Mouse (Mus musculus): ENCODE measurements around the gene Arsk. TPM values are rescaled to one million over a fixed set of nuclear protein-coding genes. Genes with fewer than 3 reads are reported as not detected.

Arsk gene
- 7.0 and 8.1 TPM in 2 replicates for polyA plus RNA-seq (2015; fragmentation: Nextera tagmentation; extraction: Ambion mirVana)

DNA sequence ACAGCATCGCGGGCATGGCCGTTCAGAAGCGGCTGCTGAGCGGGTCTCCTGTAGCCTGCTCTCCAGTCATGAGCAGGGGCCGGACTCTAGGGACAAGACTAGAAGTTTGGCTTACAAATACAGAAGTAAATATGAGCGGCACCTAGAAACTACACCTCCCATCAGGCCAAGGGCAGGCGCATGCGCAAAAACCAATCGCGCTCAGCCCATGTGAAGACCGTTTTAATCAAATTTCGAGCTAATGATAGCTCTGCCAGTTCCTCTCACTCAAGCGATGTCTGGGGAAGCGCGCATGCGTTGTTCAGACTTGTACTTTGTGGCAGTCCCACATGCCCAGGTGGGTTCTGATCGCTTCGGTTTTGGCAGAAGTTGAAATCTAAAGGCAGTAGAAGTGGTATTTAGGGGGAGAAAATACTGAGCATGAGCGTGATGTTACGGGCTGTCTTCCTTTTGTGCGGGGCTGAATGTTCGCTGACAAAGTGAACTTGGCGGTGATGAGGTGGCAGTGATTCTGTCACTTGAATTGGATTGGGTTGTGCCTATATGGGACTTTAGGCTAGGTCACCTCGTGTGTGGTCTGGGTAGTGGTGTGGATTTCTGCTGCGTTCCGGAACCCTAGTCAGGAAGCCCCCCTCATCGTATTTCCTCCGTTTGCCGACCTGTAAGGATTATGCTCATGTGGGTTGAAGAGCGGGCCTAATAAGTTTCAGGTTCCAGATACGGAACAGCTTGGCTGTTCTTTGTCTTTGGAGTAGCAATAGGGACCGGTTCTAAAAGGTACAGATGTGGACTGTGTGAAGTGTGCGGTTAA, at the start of gene Arsk, which contains the start of gene Ttc37:
Gene Arsk, minus strand, starts transcription at position 168 of the 811 bp plus-strand sequence.
Gene Ttc37, plus strand, starts transcription at position 242 of the 811 bp plus-strand sequence.
- Histone ChIP-seq H3K27me3 (no peaks in the 10 kb centered on the region), H3K9me3 (no peaks in the 10 kb centered on the region), H3K4me1 (peaks cover 7% of the 10 kb centered on the region; the same call in 1 of the 2 replicates), H3K27ac (peak within 1 kb of the TSS; percentile 65), H3K4me3 (peak within 1 kb of the TSS; percentile 59), H3K36me3 (peaks cover 4% of the 10 kb centered on the region; the same call in 1 of the 2 replicates), H3K9ac (peak within 1 kb of the TSS; percentile 49), H3K4me2 (peak within 1 kb of the TSS; percentile 55)
- ATAC-seq (ENCODE audit: borderline replicate concordance, extremely low read depth, low FRiP score, low TSS enrichment) = peak; percentile 97
- under 1% methylated on average over 34 of the region's 34 CpGs for WGBS

DNA sequence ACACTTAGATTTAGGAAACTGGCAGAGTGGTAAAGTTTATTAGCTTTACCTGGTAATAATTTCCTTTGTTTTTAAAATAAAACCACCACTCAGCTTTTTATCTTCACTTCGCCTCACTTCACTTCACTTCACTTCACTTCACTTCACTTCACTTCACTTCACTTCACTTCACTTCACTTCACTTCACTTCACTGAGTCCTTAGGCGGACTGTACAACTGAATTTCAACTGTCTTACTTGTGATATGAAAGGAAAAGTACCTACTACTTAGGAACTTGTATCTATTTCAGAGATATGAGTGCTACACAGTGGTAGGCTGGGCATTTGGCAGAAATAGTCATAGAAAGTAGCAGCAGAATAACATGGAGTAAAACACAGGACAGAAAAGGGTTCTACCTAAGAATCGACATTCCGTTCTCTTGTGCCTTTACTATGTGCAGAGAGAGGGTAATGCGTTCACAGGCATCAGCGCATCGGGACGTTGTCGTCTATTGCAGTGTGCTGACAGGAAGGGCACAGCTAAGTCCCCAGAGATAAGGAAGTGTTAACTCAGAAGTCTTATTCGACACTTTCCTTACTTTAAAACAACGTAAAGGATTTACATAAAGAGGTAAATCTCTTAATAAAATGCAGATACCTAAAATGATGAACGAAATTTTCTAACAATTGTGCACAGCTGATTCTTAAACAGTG, 42.8 kb upstream of the Arsk start:
- no peak for ATAC-seq (ENCODE audit: borderline replicate concordance, extremely low read depth, low FRiP score, low TSS enrichment)
- Histone ChIP-seq H3K9ac (no peak overlapping the region), H3K27me3 (no peaks in the 10 kb centered on the region), H3K4me1 (no peaks in the 10 kb centered on the region), H3K36me3 (peaks cover 23% of the 10 kb centered on the region), H3K4me3 (no peak overlapping the region), H3K27ac (no peak overlapping the region), H3K9me3 (no peaks in the 10 kb centered on the region), H3K4me2 (no peak overlapping the region)
- 86% methylated on average over 12 of the region's 12 CpGs for WGBS

DNA sequence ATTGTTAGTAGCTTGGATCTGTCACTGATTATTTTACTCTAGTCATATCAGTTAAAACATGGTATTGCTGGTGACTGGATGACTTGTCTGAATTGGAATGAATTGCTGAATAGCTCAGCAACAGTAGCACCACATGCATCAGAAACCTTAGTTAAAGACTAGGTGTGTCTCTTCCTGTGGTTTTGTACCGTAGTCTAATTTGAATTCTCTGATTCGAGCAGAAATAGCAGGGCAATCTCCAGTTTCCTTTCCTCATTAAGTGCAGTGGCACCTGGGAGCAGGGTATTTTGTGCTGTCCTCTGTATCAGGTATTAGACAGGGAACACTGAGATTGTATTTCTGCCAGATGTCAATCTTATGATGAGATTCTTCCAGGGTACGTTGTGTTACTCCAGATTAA, 40.4 kb upstream of the Arsk start:
- no peaks in the 10 kb centered on the region for H3K4me1 ChIP-seq
- H3K9ac ChIP-seq = no peak overlapping the region
- H3K9me3 ChIP-seq = no peaks in the 10 kb centered on the region
- WGBS = 84% methylated on average over 3 of the region's 3 CpGs
- H3K27me3 ChIP-seq = no peaks in the 10 kb centered on the region
- H3K36me3 ChIP-seq = peaks cover 33% of the 10 kb centered on the region
- no peak overlapping the region for H3K4me3 ChIP-seq
- ATAC-seq (ENCODE audit: borderline replicate concordance, extremely low read depth, low FRiP score, low TSS enrichment) = no peak
- no peak overlapping the region for H3K4me2 ChIP-seq
- H3K27ac ChIP-seq = no peak overlapping the region

DNA sequence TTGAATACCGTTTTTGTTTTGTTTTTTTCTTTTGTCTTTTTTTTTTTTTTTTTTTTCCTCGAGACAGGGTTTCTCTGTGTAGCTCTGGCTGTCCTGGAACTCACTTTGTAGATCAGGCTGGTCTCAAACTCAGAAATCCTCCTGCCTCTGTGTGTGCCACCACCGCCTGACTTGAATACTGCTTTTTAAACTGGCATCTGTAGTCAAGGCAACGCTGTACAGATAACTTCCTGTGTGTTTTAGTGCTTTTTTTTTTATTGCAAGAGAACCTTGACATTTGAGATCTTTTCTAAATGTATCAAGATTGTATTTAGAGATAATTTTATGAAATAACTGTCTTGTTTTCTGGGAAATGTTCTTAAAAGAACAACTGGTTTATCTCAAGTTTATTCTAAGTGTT, 34.0 kb upstream of the Arsk start:
- Histone ChIP-seq H3K4me1 (no peaks in the 10 kb centered on the region), H3K27me3 (no peaks in the 10 kb centered on the region), H3K9ac (no peak overlapping the region), H3K4me3 (no peak overlapping the region), H3K36me3 (peaks cover 37% of the 10 kb centered on the region), H3K9me3 (no peaks in the 10 kb centered on the region), H3K27ac (no peak overlapping the region), H3K4me2 (no peak overlapping the region)
- WGBS = 83% methylated on average over 4 of the region's 4 CpGs
- no peak for ATAC-seq (ENCODE audit: borderline replicate concordance, extremely low read depth, low FRiP score, low TSS enrichment)

DNA sequence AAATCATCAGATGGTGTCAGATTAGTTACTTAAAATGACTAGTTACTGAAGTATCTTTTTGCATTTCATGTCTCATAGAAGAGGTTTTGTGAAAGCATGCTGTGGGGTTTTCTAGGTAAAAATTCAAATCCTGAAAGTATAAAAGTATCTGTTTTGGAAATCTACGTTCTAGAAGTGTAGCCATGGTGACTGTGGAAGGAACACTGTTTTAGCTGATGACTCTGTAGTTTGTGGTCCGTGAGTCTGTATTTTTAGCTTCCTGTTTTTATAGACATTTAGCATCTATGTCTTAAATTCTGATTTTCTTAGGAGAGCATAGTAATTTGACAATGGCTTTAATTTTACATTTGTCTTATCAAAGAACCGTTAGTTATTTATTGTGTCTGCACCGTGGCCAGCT, 30.3 kb upstream of the Arsk start:
- no peaks in the 10 kb centered on the region for H3K27me3 ChIP-seq
- WGBS = 91% methylated on average over 4 of the region's 4 CpGs
- H3K36me3 ChIP-seq = peaks cover 43% of the 10 kb centered on the region
- H3K4me1 ChIP-seq = no peaks in the 10 kb centered on the region
- H3K4me3 ChIP-seq = no peak overlapping the region
- no peaks in the 10 kb centered on the region for H3K9me3 ChIP-seq
- ATAC-seq (ENCODE audit: borderline replicate concordance, extremely low read depth, low FRiP score, low TSS enrichment) = no peak
- no peak overlapping the region for H3K4me2 ChIP-seq
- no peak overlapping the region for H3K27ac ChIP-seq
- H3K9ac ChIP-seq = no peak overlapping the region

DNA sequence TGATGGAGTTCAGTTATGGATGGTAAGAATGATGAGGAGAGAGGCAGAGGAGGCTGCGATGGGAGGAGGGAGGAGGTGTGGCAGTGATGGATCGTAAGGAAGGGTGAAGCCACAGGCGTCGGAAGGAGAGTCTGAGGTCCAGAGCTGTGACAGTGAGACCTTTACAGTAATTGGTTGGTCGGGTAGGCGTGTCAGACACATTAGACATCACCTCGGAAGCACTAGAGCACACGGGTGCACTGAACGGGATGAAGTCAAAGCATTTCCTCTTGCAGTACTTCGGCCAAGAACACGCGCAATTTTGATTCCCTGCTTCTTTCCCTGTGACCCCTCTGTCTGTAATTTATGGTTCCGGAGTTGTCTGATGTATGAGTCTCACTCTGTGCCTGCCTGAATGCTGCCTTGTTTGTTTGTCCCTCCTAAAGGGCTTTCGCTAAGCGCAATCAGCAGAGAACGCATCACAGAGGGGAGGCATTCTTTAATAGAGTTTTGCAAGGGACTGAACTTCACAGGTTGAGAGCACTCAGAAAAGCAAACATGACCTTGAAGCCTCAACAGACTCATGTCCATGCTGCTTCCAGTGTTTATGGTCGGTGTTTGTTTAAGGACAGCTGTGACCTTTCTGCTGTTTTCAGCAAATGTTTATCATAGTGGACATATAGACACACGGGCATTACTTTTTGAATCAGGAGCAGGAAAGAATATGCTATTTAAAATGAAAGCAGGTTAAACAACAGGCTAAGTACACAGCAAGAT, 10.8 kb upstream of the Arsk start:
- Histone ChIP-seq H3K4me1 (no peaks in the 10 kb centered on the region), H3K4me3 (no peak overlapping the region), H3K9ac (no peak overlapping the region), H3K27me3 (no peaks in the 10 kb centered on the region), H3K36me3 (peaks cover 27% of the 10 kb centered on the region), H3K27ac (no peak overlapping the region), H3K9me3 (no peaks in the 10 kb centered on the region), H3K4me2 (no peak overlapping the region)
- ATAC-seq (ENCODE audit: borderline replicate concordance, extremely low read depth, low FRiP score, low TSS enrichment) = no peak
- WGBS = 75% methylated on average over 18 of the region's 18 CpGs

DNA sequence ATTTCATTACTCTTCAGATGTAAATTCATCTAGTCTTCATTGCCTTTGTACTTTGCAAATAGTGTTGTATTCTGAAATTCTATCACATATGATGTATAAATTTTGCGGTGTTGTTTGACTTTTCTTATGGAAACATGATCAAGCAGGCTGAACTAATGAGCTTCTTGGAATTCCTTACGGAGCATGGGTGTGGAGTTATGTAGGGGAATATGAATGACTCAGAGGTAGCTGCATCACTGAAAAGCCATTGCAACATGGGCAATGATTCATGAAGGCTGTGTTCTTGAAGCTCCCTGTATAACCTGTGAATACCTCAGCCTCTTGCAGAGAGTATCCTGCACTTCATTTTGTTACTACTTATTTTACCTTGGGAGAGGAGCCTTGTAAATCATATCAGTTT, 3.5 kb upstream of the Arsk start:
- H3K27me3 ChIP-seq = no peaks in the 10 kb centered on the region
- 96% methylated on average over 2 of the region's 2 CpGs for WGBS
- no peak overlapping the region for H3K4me3 ChIP-seq
- ATAC-seq (ENCODE audit: borderline replicate concordance, extremely low read depth, low FRiP score, low TSS enrichment) = no peak
- H3K9me3 ChIP-seq = no peaks in the 10 kb centered on the region
- H3K9ac ChIP-seq = no peak overlapping the region
- H3K4me2 ChIP-seq = no peak overlapping the region
- peaks cover 4% of the 10 kb centered on the region; the same call in 1 of the 2 replicates for H3K36me3 ChIP-seq
- no peak overlapping the region for H3K27ac ChIP-seq
- H3K4me1 ChIP-seq = peaks cover 7% of the 10 kb centered on the region; the same call in 1 of the 2 replicates

DNA sequence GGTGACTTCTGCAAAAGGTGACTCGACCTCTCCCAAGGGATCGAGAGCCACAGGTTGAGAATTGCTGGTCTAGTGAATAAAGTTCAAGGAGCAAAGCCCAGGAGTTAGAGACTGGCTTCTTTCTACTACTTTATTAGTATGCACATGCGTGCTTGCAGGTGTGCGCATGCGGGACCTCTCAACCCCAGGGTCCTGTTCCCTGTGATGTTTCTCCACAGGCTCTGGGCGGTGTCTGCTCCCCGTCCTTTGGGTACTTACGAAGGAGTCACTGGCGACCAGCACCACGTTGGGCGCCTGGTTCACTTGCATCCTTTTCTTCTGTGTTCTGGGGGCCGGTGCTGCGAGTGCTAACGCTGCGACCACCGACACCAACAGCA, 356 bp downstream of the Arsk start:
- 2% methylated on average over 16 of the region's 16 CpGs for WGBS
- no peaks in the 10 kb centered on the region for H3K9me3 ChIP-seq
- H3K4me1 ChIP-seq = peaks cover 7% of the 10 kb centered on the region; the same call in 1 of the 2 replicates
- ATAC-seq (ENCODE audit: borderline replicate concordance, extremely low read depth, low FRiP score, low TSS enrichment) = peak; percentile 82
- H3K4me2 ChIP-seq = peak overlapping the region; percentile 55
- peak overlapping the region; percentile 65 for H3K27ac ChIP-seq
- H3K4me3 ChIP-seq = peak overlapping the region; percentile 59
- H3K9ac ChIP-seq = peak overlapping the region; percentile 49
- H3K36me3 ChIP-seq = peaks cover 4% of the 10 kb centered on the region; the same call in 1 of the 2 replicates
- no peaks in the 10 kb centered on the region for H3K27me3 ChIP-seq

DNA sequence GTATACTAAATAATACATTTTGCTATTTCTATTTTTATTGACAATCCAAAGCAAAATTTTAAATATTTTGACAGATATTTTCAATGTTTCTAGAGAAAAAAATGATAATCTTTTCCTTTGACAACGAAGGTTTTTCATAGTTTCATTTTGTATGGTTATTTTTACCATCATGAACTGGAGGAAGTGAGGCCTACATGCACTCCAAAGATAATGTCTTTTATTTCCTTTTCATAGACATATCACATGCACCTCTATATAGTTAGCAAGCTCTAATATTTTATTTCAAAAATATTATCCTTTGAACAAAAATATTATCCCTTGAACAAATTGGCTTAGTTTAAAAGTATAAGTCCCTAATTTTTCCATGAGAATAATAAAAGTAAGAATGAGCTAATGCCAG, 24.1 kb downstream of the Arsk start:
- no peaks in the 10 kb centered on the region for H3K36me3 ChIP-seq
- no peak overlapping the region for H3K4me2 ChIP-seq
- WGBS = 67% methylated on average over 1 of the region's 1 CpGs
- no peak for ATAC-seq (ENCODE audit: borderline replicate concordance, extremely low read depth, low FRiP score, low TSS enrichment)
- no peak overlapping the region for H3K9ac ChIP-seq
- no peaks in the 10 kb centered on the region for H3K9me3 ChIP-seq
- H3K4me1 ChIP-seq = no peaks in the 10 kb centered on the region
- no peaks in the 10 kb centered on the region for H3K27me3 ChIP-seq
- no peak overlapping the region for H3K27ac ChIP-seq
- H3K4me3 ChIP-seq = no peak overlapping the region

DNA sequence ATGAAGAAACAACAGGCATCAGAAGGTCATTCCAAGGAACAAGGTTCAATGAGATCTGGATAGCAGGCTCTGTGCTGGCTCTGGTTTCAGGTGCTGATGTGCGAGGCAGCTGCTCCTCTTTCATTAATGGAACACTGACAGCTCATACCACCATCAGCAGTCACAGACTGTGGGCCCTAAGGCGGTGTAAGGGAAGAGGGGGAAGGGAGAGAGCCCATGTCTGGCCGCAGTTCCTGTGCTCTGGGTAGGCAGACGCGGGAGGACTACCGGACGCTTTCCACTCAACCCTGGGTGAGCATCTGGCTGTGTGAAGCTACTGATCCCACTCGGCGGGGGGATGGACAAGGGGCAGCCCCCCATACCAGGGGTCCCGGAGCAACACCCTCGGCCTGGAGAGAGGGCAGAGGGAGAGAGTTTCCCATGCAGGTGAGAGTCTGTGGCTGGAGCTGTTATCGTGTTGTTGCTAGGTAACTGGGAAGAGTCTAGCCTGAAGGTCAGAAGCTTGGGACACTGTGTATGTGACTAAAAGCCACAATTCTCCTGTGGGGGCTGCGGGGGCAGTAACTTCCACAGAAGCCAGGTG, 34.0 kb downstream of the Arsk start:
- no peak overlapping the region for H3K4me2 ChIP-seq
- no peak overlapping the region for H3K4me3 ChIP-seq
- no peak for ATAC-seq (ENCODE audit: borderline replicate concordance, extremely low read depth, low FRiP score, low TSS enrichment)
- H3K9ac ChIP-seq = no peak overlapping the region
- H3K27ac ChIP-seq = no peak overlapping the region
- H3K36me3 ChIP-seq = no peaks in the 10 kb centered on the region
- H3K9me3 ChIP-seq = no peaks in the 10 kb centered on the region
- WGBS = 82% methylated on average over 13 of the region's 13 CpGs
- H3K4me1 ChIP-seq = no peaks in the 10 kb centered on the region
- no peaks in the 10 kb centered on the region for H3K27me3 ChIP-seq

DNA sequence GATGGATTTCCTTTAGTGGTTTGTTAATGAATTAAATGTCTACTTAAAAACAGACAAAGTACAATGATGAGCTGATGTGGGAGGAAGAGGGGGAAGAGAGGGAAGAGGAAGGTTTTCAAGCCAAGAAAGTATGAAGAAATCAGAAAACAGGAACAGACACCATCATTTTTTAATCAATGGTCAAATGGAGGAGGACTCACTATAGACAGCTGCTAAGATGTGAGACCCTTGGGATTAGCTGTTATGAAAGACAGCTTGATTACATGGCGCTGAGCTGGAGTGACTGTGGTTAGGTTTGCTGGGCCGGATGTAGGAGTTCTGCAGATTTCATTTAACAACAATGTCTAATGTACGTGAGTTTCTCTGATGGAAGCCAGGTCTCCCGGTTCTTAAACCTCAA, 34.9 kb downstream of the Arsk start:
- Histone ChIP-seq H3K36me3 (no peaks in the 10 kb centered on the region), H3K27ac (no peak overlapping the region), H3K4me3 (no peak overlapping the region), H3K9me3 (no peaks in the 10 kb centered on the region), H3K4me2 (no peak overlapping the region), H3K27me3 (no peaks in the 10 kb centered on the region), H3K9ac (no peak overlapping the region), H3K4me1 (no peaks in the 10 kb centered on the region)
- no peak for ATAC-seq (ENCODE audit: borderline replicate concordance, extremely low read depth, low FRiP score, low TSS enrichment)
- WGBS = 87% methylated on average over 4 of the region's 4 CpGs
